Mouse (Mus musculus): ENCODE measurements around the gene E030018B13Rik. TPM values are rescaled to one million over a fixed set of nuclear protein-coding genes. Genes with fewer than 3 reads are reported as not detected.
A peak's percentile ranks its signal among the peaks of the same experiment; 100 is the strongest.

The E030018B13Rik gene
- total RNA-seq, 2 experiments from 2014 or later = not detected

DNA sequence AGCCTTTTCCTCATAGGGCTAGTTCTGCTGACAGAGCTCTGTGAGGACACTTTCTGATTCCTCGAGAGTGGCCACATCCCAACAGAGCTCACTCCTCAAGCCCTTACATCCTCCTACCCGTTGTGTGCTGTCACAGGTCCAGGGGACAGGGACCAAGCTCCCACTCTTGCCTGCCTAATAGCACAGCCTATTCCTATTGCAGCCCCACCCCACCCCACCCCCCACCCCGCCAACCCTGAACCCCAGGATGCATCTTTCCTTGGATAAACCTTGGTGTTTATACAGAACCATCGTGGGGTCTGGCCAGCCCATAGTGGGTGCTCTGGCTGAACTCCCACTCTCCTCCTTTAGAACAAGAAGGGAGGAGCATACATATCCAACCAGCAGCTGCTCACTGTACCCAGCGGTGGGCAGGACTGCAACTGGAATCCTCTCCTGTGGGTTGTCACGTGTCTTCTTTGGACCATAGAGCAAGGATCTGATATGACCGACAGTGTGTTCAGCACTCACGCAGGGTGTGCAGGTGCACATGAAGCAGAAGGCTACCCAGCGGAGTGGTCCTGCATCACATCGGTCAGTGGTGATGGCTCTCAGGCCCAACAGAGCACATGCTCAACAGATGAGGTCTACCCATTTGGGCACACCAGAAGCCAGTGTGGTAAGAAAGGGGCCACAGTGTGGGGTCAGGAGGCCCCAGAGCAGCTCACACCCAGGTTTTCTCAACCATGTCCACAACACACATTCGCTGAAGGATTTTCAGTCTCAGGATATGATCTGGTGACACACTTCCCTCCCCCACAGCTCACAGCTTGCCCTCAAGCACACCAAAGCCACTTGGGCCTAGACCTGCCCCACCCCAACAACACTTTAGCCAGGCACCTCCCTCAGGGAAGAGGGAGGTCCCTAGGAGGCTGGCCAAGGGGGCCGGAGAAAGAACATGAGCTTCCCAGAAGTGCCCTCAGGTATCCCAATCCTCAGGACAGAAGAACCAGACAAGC is 2.4 kb downstream of the E030018B13Rik start:
- no peak for DNase-seq

DNA sequence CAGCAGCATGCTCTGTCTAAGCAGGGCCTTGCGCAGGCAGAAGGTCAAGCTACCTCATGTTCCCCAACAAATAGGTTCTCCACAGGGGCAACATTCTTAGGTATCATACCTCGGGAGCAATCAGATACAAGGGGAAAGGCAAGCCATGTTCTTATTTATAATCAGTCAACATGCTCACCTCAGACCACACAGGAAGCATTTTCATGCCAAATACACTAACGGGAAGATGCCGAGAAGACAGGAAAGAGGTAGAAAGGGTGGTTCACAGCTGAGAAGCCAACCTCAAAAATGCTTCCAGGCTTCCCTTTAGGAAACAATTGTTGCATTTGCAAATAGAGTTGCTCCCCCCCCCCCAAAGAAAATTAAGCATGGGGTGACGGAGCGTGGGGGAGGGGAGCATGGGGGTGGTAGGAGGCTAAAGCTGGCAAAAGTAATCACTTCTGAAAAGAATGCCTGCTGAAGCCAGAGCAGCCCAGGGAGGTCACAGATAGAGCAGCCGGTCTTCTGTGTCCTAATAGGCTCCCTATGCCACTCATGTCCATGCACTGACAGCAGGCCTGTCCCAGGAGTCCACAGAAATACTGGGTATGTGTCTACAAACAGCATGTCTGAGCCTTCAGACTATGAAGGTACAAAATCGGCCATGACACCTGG is 5.4 kb downstream of the E030018B13Rik start:
- no peak for DNase-seq

DNA sequence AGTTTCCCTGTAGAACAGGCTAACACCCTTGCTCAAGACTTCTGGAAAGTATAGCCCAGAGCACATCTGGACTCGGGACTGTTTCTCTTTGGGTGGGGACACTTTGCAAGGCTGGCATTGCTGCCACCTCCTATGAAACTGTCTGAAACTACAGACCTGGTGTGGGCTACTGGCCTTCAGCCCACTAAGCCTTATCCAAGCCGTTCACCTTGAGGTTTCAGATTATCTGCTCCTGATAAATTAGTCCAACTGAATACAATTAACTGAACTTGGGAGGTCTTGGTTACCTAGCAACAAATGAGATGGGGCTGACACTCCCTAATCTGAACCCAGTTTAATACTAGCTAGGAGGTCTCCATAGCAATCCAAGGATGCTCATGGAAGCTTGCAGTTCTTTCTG is 5.9 kb downstream of the E030018B13Rik start:
- DNase-seq = no peak

DNA sequence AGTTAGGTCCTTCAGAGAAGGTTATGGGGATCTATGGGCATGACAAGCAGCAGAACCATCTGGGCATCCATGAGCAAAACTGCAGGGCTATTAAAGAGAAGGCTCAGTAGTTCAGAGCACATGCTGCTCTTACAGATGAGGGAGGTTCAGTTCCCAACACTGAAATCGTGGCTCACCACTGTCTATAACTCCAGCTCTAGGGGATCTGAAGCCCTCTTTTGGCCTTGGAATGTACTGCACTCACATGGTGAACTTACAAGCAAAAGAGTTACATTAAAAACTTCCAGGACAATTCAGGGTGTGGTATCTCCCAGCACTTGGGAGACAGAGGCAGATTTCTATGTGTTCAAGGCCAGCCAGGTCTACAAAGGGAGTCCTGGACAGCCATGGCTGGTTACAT is 6.3 kb downstream of the E030018B13Rik start:
- no peak for DNase-seq

DNA sequence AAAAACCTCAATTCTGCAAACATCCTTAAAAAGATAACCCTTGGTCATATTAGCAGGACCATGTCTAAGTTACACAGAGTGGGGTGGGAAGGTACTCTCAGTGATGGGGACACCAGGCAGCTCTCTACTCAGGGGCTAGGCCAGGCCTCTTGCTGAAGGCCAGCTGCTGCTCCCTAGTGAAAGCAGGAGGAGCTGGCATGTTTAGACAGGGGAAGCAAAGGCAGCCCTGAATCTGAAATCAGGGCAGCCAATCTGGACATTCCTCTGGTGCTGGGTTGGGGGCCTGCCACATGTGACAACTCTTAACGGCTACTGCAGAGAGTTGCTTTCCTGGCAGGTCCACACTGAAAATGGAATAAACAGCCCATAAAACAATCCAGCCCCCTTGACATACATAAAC is 7.5 kb downstream of the E030018B13Rik start:
- DNase-seq = no peak

DNA sequence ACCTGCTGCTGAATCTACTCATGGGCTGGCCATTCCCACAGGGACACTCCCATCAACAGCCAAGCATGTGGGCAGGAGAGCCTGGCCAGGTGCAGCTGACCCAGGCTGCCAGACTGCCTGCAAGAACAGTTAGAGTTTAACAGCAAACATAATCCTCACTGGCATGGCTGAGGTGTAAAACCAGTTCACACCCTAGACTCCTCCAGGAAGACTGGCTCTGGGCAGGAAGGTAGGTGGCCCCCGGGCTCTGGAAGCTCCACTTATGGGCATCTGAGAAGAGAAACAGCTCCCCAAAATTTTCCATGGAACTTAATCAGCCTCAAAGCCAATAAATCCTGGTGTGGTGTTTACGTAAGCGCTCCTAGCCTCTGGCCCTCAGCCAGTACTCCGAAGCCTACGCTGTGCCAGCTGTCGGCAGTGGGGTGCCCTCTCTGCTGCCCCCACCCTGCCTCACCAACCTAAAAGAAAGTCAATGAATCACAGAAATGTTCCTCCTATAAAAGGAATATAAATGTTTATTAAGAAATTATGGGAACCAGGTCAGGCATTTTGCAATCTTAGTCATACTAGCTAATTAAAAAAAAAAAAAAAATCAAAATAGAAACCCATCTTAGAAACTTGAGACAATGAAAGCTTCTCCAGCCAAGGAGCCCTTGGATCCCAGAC is 8.2 kb downstream of the E030018B13Rik start:
- DNase-seq = peak; percentile 86 to 87

DNA sequence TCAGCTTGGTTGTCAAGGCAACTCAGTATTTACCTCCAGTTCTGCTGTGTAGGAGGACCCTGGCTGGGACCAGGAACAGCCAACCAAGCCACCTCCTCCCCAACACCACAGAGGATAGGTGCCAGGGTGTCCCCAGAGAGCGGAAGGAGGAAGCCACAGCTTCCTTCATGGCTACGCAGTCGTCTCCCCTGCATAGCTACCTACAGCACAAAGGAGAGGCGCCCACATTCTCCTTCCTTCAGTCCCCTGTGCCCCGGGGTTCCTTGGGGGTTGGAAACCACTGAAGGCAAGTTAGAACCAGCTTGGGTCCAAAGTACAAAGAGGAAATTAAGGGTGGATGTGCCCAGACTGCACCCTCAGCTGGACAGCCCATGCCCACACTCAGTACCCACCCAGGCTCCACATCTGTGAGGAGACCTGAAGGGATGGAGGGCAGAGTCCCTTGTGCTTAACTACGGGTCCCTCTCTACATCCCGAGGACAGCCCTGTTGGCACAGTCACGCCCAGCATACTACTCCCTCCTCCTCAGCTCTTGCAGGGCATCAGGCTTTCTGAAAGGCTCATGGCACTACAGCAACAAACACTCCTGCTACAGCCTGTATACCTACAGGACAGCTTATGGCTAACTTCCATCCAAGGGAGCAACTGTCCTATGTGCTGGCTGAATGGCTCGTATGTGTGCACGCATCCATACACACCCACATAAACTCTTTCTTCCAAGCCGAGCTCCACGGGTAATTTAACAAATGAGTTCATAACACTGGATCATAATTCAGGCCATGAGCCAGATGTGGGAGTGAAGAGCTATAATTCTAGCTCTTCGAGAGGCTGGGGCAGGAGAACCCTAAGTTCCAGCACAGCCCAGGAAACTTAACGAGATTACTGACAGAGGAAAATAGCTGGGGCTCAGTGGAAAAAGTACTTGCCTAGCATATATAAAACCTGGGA is 9.0 kb downstream of the E030018B13Rik start:
- DNase-seq = no peak

DNA sequence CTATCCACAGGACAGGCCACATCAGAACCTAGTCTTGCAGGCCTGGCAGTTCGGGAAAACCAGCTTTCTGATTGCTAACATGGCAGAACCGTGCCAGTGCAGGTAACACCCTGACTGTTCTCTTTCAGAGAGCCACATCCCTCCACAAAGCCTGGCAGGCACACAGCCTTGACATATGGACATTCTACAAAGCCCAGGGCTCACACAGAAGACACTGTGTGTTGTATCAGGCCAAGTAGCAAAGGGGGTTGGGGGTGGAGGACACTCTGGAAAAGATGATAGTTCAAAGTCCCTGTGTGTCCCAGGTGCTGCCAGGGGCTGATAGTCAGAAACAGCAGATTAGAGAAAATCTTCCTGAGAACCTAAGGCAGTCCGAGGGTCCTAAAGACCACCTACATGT is 9.8 kb downstream of the E030018B13Rik start:
- DNase-seq = no peak

DNA sequence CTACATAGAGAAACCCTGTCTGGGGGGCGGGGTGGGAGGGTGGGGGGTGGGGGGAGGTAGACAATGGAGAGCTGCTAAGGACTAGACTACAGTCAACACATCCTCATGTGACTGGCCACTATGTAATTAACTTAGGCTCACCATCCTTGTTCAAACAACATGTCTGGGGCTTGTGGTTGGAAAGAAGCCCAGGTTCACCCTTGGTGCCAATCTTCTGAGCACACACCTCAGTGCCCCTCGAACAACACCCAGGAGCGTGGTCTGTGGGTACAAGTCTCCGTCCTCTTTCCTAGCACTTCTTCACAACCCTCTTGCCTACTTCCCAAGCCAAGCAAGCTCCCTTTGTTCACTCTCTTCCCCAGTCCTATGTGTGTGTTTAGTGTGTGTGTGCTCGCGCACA is 10.5 kb downstream of the E030018B13Rik start:
- no peak for DNase-seq

DNA sequence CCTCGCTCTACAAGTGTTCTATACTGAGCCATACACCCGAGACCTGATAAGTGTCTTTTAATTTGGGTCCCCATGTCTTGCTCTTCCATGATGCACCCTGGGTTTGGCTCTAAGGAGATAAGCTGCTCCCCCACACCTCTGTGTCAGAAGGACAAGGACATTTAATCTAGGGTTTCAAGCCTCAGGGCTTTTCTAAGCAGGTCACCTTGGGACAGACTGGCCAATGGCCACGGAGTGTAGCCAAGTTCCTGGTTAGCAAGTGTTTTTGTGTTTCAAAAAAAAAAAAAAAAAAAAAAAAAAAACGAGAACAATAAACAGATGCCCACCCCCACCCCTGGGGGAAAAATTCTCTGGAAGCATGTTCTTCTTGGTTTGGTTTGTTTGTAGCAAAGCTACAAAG is 12.4 kb downstream of the E030018B13Rik start:
- DNase-seq = no peak

DNA sequence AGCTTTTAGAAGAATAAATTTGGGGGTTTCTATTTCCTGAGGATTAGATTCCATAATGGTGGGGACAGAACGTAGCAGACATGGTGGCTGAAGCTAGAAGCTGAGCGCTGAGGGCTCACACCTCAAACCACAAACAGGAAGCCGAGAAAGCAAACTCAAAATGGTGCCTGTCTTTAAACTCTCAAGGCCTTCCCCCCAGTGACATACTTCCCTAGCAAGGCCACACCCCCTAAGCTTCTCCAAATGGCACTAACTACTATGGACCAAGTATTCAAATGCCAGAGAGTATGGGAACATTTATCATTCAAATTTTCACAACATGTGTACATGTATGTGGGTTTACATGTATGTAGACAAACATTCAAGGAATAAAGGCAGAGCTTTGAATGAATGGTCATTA is 13.5 kb downstream of the E030018B13Rik start:
- DNase-seq = no peak

DNA sequence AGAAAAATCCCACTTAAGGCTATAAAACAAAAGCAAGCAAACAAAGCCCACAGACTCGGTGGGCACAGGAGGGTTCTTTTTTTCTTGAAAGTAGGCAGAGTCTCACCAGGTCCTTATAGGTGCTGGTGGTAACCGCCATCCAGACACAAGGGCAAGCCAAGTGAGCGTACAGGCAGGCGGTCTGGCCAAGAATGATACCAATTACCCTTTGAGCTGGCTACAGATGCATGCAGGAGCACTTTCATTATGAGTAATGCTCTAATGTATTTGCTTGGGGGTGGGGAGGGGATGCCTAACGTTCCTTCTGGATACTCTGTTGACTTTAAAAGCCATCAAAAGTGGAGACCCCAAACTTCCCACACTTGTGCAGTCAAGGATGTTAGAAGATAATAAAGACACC is 14.1 kb downstream of the E030018B13Rik start:
- no peak for DNase-seq

DNA sequence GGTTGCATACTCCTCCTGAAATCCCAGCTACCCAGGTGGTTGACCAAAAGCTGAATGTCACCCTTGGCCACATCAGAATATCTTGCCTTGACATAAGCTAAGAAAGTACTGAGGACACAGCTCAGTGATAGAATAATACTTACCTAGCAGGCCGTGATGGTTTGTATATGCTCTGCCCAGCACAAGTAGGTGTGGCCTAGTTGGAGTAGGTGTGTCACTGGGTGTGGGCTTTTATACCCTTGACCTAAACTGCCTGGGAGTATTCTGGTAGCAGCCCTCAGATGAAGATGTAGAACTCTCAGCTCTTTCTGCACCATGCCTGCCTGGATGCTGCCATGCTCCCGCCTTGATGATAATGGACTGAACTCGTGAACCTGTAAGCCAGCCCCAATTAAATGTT is 15.8 kb downstream of the E030018B13Rik start:
- DNase-seq = no peak

DNA sequence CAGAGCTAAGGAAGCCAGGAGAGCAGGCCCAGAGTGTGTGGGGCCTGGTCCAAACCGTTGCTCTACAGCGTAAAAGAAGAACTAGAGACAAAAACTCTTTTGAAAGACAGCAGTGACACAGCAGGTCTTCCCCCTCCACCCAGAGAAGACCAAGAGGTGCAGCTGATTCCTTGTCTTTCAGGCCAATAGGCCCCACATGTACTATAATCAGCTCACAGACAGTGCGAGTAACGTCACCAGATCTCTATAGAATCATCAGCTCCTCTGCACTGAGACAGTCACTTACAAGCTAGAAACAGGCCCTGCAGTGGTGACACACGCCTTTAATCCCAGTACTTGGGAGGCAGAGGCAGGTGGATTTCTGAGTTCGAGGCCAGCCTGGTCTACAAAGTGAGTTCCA is 17.2 kb downstream of the E030018B13Rik start:
- no peak for DNase-seq

DNA sequence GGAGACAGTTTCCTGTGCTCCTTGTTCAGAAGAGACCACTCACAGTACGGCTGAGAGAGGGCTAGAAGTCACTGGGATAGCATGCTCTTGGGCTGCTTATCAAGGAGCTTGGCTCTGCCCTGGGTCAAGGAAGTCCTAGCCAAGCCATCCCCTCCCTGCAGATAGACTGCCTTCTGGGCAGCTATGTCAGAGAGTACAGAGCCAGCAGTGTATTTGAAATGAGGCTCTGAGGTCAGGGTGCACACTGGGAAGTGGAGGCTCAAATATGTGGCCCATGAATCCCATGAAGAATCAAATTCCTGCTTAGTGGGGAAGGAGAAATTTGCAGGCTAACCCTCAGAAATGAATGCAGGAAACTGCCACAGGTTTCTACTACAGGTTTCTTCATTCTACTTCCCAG is 17.9 kb downstream of the E030018B13Rik start:
- DNase-seq = no peak

DNA sequence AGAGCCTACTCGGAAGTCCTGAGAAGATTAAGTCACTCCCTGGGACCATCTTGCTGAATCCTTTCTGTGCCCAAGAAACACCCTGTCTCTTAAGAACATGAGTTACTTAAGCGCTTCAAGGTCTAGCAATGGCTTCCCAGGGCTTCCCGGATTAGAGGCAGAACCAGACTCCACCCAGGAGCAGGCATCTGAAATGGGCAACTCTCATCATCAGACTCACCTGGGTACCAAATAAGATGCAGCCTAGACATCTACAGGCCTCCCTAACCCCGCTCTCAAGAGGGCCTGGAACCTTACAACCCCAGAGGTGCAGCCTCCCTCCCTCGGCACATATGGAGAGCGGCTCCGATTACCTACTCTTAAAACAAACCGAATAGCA is 19.1 kb downstream of the E030018B13Rik start:
- DNase-seq = peak in 1 of 2 experiments; percentile 27

DNA sequence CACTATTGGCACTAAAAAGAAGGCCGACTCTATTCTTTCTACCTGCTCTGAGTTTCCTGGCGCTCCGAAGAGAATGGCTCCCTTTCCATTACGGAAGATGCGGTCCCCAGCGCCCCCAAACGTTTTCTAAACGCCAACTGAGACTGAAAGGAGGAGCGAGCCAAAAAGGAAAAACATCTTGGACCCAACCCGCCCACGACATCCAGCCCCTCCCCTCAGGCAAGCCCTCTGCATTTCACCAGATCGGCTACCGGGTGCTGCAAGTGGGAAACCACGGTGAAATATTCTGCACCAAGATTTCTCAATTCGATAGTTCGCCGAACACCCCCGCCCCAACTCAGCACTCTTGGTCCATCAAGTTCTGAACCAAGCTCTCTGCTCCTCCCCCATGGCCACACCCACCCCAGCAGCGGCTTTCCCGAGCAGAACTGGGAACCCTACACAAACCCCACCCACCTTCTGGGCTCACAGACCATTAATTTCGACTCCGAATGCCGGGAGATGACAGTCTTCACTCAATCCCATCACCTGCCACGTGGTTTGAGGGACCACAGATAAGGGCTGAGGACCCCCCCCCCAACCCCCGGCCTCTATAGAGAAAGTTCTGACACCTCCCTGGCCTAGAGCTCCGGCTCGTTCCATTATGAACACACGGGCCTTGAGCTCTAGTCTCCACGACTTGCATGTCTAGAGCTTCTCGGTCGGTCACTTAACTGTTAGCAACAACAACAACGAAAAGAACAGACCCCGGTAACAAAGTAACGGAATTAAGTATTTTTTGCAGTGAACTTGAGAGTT is 19.7 kb downstream of the E030018B13Rik start:
- DNase-seq = peak; percentile 85

DNA sequence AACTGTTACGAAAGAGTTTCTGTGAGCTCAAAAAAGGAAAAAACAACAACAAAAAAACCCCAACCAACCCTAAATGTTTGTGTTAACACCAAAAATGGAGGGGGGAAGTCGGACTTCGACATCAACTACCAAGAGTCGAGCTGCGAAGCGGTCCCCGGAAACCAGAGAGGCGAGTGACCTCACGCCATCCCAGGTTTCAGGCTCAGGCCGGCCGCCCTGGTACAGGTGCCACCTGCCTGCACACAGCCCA is 20.3 kb downstream of the E030018B13Rik start:
- DNase-seq = no peak

DNA sequence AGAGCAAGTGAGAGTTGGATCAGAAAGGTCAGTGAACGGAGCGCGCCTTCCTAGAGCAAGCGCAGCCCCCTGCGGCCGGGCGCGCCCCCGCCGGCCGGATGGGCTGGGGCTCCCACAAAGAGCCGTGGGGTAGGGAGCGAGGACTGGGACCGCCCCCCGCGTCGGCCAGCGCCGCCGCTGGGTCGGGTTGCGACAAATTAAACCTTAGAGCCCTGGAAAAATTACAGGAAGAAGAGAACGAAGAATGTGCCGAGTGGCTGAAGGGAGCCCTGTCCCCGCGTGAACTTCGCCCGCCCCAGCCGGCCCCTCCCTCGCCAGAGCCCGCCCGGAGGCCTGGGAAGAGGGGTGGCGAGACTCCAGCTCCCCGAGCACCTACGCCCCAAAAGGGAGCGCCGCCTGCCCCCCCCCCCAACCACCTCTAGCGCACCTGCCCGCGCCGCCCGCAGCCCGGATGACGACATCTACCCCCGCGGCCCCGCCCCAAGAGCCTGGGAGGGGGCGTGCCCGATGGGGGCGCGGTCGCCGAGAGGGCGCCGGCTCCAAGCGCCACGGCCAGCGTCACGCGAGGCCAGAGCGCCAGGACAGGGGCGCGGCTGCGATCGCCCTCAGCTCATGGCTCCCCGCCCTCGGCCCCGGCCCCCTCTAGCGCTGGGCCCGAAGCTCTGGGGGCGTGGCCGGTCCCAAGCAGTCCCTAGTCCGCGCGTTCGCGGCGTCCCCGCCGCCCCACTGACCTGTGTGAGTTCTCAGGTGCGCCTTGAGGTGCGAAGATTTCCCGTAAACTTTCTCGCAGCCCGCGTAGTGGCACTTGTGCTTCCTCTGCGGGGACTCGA is 20.8 kb downstream of the E030018B13Rik start:
- peak; percentile 62 to 67 for DNase-seq
